Mouse (Mus musculus) limb, embryonic 10.5 days (tissue): ENCODE measurements around the gene Igsf9b. TPM values are rescaled to one million over a fixed set of nuclear protein-coding genes. Genes with fewer than 3 reads are reported as not detected.
A peak's percentile ranks its signal among the peaks of the same experiment; 100 is the strongest.

ENCODE experiments used
- DNase-seq: peaks from one replicate; pipeline ENCODE4 v3.0.0-alpha.2; 2017; ENCODE audit warnings: low spot score
- H3K27ac ChIP-seq: fragments of 300-500 bp; sonication (generic); 2 replicates; pipeline ENCODE4 v1.5.1; 2016; ENCODE audit warnings: mild to moderate bottlenecking
- H3K27me3 ChIP-seq: fragments of 300-500 bp; sonication (generic); 2 replicates; pipeline ENCODE4 v1.6.1; 2016; ENCODE audit warnings: low read depth, mild to moderate bottlenecking; ENCODE audit not compliant: poor library complexity, severe bottlenecking
- H3K36me3 ChIP-seq: fragments of 300-500 bp; sonication (generic); 2 replicates; pipeline ENCODE4 v1.6.1; 2016; ENCODE audit warnings: mild to moderate bottlenecking, moderate library complexity
- H3K4me1 ChIP-seq: fragments of 300-500 bp; sonication (generic); 2 replicates; pipeline ENCODE4 v1.6.1; 2016
- H3K4me3 ChIP-seq: fragments of 300-500 bp; sonication (generic); 2 replicates; pipeline ENCODE4 v1.5.1; 2016; ENCODE audit warnings: mild to moderate bottlenecking, moderate library complexity
- H3K9me3 ChIP-seq: fragments of 300-500 bp; sonication (generic); replicated peaks from 2 replicates; pipeline ENCODE4 v1.6.1; 2016; ENCODE audit warnings: mild to moderate bottlenecking
- WGBS: fragments of 180-500 bp; shearing (Covaris S2); methylation state at CpG from one replicate; pipeline ENCODE4 v1.1.7; 2016; 5-methylcytosine and 5-hydroxymethylcytosine counted together
- polyA plus RNA-seq: library from polyadenylated mRNA; unstranded; fragments of >200 nt; fragmentation: Nextera tagmentation; extraction: Ambion mirVana; gene quantifications from 2 replicates; pipeline ENCODE4 v1.2.1, GENCODE M21; 2016

The Igsf9b gene
- polyA plus RNA-seq, 1 experiment from 2014 or later: 3.4 TPM

DNA sequence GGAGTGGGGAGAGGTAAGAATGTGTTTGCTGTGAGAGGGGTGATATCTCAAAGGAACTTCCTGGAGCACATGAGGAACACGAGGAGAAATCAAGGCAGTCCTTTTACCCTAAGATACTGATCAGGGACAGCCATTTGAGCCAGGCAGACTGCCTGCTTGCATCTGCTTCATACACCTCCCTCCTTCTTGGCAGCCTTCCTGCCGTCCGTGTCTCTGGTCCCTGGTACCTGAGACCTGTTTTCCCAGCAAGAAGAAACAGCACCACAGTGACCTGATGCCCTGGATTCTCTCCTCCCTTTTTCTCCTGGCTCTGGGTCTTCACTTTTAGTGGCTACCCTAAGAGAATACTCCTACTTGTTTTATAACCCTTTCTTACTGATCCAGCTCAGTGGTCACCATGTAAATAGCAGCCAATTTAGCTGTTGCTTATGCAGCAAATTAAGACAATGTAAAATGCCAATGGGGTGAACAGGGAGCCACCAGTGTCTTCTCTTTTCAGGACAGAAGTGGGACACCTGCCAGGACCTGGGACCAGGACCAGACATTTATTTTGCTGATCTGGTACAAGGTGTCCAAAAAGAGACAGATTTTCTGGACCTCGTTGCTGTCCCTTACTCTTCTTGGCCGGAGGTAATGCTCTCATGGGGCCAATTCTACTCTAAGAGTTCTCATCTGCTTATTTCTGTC is 21.5 kb upstream of the Igsf9b start:
- Histone ChIP-seq H3K27me3 (no peaks in the 10 kb centered on the region), H3K4me3 (no peak overlapping the region), H3K27ac (no peak overlapping the region), H3K36me3 (no peaks in the 10 kb centered on the region), H3K4me1 (peaks cover 6% of the 10 kb centered on the region; the same call in 1 of the 2 replicates), H3K9me3 (no peaks in the 10 kb centered on the region)
- 66% methylated on average over 5 of the region's 5 CpGs for WGBS
- no peak for DNase-seq

DNA sequence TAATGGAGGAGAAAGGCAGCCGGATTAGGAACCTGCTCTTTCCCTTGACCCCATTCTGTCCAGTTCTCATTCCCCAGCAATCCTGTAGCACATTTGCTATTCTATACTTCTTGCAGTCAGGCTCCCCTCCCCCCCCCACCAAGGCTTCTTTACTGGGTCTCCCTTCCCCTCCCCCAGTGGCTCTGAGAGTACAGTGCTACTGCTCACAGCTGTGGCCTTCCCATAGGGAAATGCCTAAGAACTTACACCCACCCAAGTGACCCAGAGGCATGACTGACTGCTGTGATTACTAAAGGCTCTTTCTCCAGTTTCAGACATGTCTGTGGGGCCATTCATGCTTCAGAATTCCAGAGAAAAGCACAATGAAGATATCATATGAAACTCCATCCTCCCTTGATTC is 20.0 kb upstream of the Igsf9b start:
- Histone ChIP-seq H3K36me3 (no peaks in the 10 kb centered on the region), H3K27me3 (no peaks in the 10 kb centered on the region), H3K9me3 (no peaks in the 10 kb centered on the region), H3K4me1 (peaks cover 6% of the 10 kb centered on the region; the same call in 1 of the 2 replicates), H3K27ac (no peak overlapping the region), H3K4me3 (no peak overlapping the region)
- no peak for DNase-seq
- 75% methylated on average over 1 of the region's 1 CpGs for WGBS

DNA sequence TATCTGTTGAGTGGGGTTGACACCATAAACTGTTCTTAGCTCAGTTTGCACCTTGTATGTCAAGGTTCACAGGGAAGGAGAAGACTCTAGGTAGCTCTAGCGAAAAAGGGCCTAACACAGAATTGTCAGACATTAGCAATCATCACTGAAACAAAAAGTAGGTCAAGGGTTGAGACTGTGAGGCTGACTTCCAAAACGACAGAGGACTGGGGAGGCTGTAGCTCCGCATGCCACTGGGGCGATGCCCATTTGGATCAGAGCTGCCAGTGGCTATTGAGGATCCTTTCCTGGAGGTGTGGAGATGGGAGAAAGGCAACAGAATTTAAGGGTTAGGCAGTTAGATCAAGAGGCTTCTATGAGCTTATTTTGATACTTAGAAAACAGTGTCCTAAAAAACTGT is 18.0 kb upstream of the Igsf9b start:
- no peaks in the 10 kb centered on the region for H3K9me3 ChIP-seq
- DNase-seq: no peak
- peaks cover 6% of the 10 kb centered on the region; the same call in 1 of the 2 replicates for H3K4me1 ChIP-seq
- WGBS: 83% methylated on average over 4 of the region's 4 CpGs
- H3K36me3 ChIP-seq: no peaks in the 10 kb centered on the region
- H3K27me3 ChIP-seq: no peaks in the 10 kb centered on the region
- H3K27ac ChIP-seq: no peak overlapping the region
- H3K4me3 ChIP-seq: no peak overlapping the region

DNA sequence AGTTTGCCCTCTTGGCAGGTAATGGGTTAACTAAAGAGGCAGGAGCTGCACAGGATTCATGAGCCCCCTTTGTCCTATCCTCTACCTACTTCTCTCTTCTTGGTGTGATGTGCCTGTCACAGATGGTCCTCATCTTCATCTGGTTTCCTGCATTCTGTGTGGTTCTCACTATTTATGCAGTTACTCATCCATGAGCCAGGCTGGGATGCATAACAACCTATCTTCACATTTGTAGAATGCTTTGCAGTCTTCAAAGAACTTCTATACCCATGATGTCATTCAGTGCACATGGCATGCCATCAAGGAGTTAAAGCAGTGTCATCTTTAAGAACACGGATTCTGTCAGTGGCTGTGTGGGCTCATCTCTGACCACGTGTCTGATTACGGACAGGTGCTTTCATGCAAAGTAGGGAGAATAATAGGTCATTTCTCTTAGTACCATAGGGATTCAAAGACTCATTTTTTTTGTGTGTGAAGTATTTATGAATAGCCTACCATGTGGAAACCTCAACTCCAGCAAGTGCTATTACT is 13.2 kb upstream of the Igsf9b start:
- Histone ChIP-seq H3K36me3 (no peaks in the 10 kb centered on the region), H3K27me3 (no peaks in the 10 kb centered on the region), H3K27ac (no peak overlapping the region), H3K9me3 (no peaks in the 10 kb centered on the region), H3K4me3 (no peak overlapping the region), H3K4me1 (no peaks in the 10 kb centered on the region)
- no peak for DNase-seq
- 82% methylated on average over 3 of the region's 3 CpGs for WGBS

DNA sequence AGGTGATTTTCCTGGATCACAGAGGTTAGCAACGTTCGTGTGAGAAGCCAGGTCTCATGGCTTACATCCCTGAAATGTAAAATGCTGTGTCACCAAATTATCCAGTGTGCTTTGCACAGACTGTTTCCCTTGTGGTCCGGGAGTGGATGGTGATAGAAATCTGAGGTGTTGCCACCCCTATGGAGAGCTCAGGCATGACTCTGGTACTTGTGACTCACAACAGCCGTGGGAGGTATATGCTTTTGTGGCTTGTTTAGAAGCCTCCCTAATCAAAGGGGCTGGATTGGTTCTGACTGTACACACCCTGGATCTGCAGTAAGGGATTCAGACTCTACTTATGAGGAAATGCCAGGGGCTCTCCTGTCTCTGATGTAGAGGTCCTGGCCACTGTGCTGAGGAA is 12.7 kb upstream of the Igsf9b start:
- no peaks in the 10 kb centered on the region for H3K4me1 ChIP-seq
- no peaks in the 10 kb centered on the region for H3K27me3 ChIP-seq
- 84% methylated on average over 4 of the region's 4 CpGs for WGBS
- H3K27ac ChIP-seq: no peak overlapping the region
- DNase-seq: no peak
- H3K36me3 ChIP-seq: no peaks in the 10 kb centered on the region
- no peak overlapping the region for H3K4me3 ChIP-seq
- no peaks in the 10 kb centered on the region for H3K9me3 ChIP-seq

DNA sequence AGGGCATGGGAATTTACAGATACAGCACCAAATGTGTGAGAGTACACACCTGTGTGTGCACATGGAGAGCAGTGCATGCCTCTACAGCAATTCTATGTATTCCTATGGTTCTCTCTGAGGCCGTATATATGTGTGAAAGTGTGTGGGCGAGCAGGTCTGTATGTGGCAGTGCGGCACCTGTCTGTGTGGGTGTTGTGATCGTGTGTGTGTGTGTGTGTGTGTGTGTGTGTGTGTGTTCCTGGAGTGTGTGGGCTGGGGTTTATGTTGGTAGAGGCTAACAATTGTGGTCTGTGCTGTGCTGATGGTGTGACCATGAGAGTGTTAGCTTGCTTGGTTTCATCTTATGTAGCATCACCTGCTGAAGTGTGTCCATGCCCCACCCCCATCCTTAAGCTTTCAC is 12.1 kb upstream of the Igsf9b start:
- no peaks in the 10 kb centered on the region for H3K27me3 ChIP-seq
- DNase-seq: no peak
- H3K4me1 ChIP-seq: no peaks in the 10 kb centered on the region
- WGBS: 93% methylated on average over 4 of the region's 4 CpGs
- H3K36me3 ChIP-seq: no peaks in the 10 kb centered on the region
- no peak overlapping the region for H3K27ac ChIP-seq
- H3K9me3 ChIP-seq: no peaks in the 10 kb centered on the region
- H3K4me3 ChIP-seq: no peak overlapping the region

DNA sequence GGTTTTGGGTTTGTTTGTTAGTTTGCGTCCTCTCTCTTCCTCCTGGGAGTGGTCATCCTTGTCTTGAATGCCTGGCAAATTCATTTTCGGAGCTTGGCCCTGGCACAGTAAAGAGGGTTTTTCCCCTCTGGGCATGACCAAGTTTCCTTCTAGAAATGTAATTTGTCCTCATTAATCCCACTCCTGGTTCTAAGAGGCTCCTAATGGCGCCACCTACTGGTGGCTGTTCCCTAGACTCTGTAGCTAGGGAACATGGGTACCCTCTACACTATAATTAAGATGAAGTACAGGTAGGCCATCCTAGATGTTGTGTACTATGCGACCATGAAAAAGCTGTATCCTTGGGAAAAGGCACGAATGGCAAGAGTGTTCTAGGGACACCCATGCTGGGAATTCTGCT is 11.6 kb upstream of the Igsf9b start:
- WGBS: 38% methylated on average over 5 of the region's 5 CpGs
- H3K9me3 ChIP-seq: no peaks in the 10 kb centered on the region
- no peak overlapping the region for H3K4me3 ChIP-seq
- DNase-seq: no peak
- no peaks in the 10 kb centered on the region for H3K4me1 ChIP-seq
- no peak overlapping the region for H3K27ac ChIP-seq
- H3K27me3 ChIP-seq: no peaks in the 10 kb centered on the region
- no peaks in the 10 kb centered on the region for H3K36me3 ChIP-seq

DNA sequence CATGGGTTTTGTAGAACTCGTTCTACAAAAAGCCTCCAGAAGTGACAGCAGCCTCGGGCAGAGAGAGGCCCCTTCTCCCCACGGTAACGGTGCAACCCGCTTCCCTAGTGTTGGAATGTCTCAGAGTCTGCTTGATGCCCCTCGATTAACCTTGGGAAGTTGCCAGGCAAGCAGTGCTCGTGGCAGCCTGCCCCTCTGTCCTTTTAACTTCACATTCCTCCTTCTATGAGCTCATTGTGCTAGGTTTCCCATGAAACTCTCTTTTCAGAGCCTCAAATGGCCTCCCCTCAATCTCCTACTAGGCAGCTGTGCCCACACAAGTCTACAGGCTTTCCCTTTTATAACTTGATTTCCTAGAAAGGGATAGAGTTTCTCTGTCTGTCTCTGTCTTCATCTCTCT is 10.6 kb upstream of the Igsf9b start:
- H3K27ac ChIP-seq: no peak overlapping the region
- WGBS: 56% methylated on average over 7 of the region's 7 CpGs

DNA sequence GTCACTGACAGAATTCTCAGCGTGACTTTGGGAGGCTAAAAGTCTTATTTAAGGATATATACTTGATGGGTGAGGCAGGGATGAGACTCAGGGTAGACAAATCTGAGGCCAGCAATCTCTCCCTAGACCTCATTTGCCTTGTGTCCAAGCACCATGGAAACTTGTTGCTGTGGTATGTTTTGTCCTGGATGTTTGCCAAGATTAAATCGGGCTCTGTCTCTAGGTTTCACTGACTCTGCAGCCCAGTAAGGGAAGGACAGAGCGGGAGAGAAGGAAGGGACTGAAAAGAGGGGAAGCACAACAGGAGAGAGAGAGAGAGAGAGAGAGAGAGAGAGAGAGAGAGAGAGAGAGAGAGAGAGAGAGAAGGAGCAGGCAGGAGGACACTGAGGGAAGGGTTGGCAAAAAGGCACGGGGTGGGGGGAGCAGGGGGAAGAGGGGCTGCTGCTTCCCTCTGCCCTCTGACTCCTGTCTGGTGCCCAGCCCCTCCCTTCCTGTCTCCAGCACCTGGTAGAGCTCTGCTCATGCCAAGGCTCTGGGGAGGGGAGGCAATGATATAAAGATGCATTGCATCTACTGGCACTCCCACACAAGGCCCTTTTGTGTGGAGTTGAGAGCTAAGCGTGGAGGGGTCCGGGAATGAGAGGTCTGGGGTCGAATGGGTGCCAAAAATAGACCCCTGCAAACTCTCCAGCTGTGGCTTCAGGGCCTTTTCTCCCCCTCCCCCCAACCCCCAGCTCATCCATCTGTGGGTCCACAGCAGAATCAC is 9.3 kb upstream of the Igsf9b start:
- H3K36me3 ChIP-seq: no peaks in the 10 kb centered on the region
- no peak overlapping the region for H3K4me3 ChIP-seq
- H3K4me1 ChIP-seq: no peaks in the 10 kb centered on the region
- no peak for DNase-seq
- WGBS: 73% methylated on average over 7 of the region's 7 CpGs
- H3K9me3 ChIP-seq: no peaks in the 10 kb centered on the region
- no peak overlapping the region for H3K27ac ChIP-seq
- 0 out of 2 replicates have a peak, but pooled peaks cover 5% of the 10 kb centered on the region for H3K27me3 ChIP-seq

More for the DNA sequence above, 10.6 kb upstream of the Igsf9b start:
- H3K4me3 ChIP-seq: no peak overlapping the region
- no peaks in the 10 kb centered on the region for H3K27me3 ChIP-seq
- H3K4me1 ChIP-seq: no peaks in the 10 kb centered on the region
- H3K9me3 ChIP-seq: no peaks in the 10 kb centered on the region
- no peak for DNase-seq
- no peaks in the 10 kb centered on the region for H3K36me3 ChIP-seq

DNA sequence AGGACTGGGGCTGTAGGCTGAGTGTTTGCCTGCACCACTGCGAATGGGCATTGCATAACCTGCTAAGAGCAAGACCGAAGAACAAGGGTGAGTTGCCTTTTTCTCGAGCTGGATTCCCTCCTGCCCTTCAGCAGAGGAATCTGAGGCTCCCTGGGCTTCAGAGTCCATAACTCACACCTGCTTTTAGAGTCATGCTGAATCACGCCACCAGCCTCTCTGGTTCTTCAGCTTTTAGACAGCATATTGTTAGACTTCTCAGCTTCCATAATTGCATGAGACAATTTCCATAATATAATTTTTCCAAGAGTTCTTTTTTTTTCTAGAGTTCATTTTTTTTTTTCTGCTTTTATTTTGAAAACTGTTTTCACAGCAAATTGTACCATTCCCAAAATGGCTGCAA is 4.6 kb upstream of the Igsf9b start:
- H3K4me1 ChIP-seq: peaks cover 8% of the 10 kb centered on the region
- WGBS: 72% methylated on average over 4 of the region's 4 CpGs
- H3K4me3 ChIP-seq: no peak overlapping the region
- peaks cover 18% of the 10 kb centered on the region for H3K27me3 ChIP-seq
- H3K36me3 ChIP-seq: no peaks in the 10 kb centered on the region
- no peak overlapping the region for H3K27ac ChIP-seq
- H3K9me3 ChIP-seq: no peaks in the 10 kb centered on the region
- no peak for DNase-seq

DNA sequence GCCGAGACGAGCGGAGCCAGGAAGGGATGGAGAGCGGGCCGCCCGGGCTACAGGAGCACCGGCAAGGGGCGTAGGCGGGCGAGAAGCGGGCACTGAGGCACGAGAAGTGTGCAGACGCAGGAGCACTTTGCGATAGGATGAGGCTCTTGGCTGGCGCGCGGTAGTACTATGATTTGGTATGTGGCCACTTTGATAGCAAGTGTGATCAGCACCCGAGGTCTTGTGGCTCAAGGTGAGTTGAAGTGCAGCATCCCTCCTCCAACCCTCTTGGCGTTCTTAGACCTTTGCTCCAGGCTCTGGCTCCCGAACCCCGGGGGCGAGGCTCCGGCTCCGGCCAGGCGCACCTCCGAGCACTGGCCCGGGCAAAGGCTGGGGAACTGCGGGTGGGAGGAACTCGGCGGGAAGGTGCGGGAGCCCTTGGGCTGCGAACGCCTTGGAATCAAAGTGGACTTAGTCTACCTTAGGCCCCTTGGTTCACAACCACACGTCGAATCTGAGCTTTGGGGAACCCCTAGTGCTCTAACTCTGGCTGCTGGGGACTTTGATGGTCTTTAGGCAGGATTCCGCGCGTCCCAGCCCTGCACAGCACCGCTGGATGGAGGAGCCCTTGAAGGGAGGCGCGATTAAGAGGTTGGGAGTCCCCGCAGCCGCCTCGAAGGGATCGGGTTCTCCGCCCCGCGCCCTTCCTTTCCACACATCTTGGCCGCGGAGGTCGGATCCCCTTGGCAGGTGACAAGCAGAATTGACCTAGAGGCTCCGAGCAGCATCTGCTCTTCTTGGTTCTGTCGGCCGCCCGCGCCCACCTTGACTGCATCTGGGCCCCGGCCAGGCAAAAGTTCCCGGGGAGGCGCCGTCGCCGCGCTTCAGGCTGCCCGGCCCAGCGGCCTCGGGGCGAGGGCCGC is 533 bp downstream of the Igsf9b start:
- no peak overlapping the region; the same call in 1 of the 2 replicates for H3K27ac ChIP-seq
- H3K27me3 ChIP-seq: peaks cover 44% of the 10 kb centered on the region
- WGBS: under 1% methylated on average over 68 of the region's 68 CpGs
- peak overlapping the region; percentile 73 for H3K4me3 ChIP-seq
- no peaks in the 10 kb centered on the region for H3K36me3 ChIP-seq
- H3K4me1 ChIP-seq: peaks cover 60% of the 10 kb centered on the region
- no peaks in the 10 kb centered on the region for H3K9me3 ChIP-seq
- DNase-seq: peak; percentile 54

DNA sequence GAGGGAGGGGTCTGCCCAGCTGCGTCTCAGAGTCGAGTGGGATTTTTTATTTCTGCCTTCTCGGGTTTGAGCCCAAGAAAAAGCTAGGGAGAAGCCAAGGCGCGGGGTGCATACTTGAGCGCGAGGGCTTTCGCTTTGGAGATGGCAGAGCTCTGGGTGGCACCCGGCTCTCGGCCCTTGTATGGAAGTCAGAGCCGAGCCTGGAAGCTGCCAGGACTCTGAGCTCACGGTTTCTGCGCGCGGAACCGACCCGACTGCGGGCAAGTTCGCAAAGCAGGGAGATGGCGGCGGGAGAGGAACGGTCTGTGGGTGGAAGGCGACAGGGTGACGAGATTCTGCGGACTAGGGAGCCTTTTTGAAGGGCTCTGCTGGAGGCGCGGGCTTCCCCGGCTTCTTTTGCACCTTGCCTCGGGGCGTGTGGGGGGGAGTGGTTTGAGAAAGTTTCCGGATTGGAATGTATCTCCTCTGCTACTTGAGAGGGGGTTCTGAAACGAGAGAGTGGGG is 1.2 kb downstream of the Igsf9b start:
- H3K9me3 ChIP-seq: no peaks in the 10 kb centered on the region
- peak; percentile 54 for DNase-seq
- peaks cover 44% of the 10 kb centered on the region for H3K27me3 ChIP-seq
- WGBS: under 1% methylated on average over 32 of the region's 32 CpGs
- peaks cover 60% of the 10 kb centered on the region for H3K4me1 ChIP-seq
- H3K4me3 ChIP-seq: peak overlapping the region; percentile 73
- no peaks in the 10 kb centered on the region for H3K36me3 ChIP-seq
- no peak overlapping the region for H3K27ac ChIP-seq
